Mouse (Mus musculus) liver, adult 2 months (tissue): ENCODE data around the gene Il2ra.

Experiments used
- CTCF ChIP-seq: fragments of 200-500 bp; IDR thresholded peaks from 2 replicates; pipeline ENCODE4 v1.5.1; 2011; ENCODE audit warnings: low read depth, low read length, control low read depth
- POLR2A ChIP-seq: fragments of 200-500 bp; IDR thresholded peaks from 2 replicates; pipeline ENCODE4 v1.6.1; 2011; ENCODE audit warnings: low read length, control low read depth; ENCODE audit not compliant: insufficient read depth; ENCODE audit errors: extremely low read depth

DNA sequence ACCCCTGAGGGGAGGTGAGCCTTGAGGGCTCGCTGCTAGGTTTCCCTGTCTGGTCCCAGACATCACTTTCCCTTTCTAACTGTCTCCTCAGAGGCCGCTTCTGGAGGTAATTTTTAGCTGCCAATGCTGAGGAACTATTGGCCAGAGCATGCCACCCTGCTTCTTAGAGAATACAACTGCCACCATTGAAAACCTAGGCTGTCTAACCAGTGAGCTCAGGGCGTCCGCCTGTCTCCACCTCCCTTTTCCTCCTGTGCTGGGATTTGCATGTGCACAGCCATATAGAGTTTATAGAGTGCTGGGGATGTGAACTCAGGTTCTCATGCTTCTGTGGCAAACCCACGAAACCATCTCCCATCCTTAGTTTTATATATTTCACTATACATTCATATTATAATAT, 11.2 kb downstream of the Il2ra start:
- TF ChIP-seq CTCF, result no peak
- no peak for TF ChIP-seq POLR2A
